8 mouse cellular contexts compared by ENCODE assay signal in genomic region chr17:26089905-26090632, GRCm38 (mm10). TPM values are rescaled to one million over a fixed set of nuclear protein-coding genes. Genes with fewer than 3 reads are reported as not detected.
DNase-seq lines count a peak whose midpoint lies in the region; ATAC-seq and TF ChIP-seq lines count a peak whose summit lies in the region.

Gene Decr2, minus strand, starts transcription at chr17:26090337.

- ATAC-seq in erythroid progenitor cell, adult 5-6 weeks (replicated peaks; ENCODE audit: low FRiP score, poor library complexity, severe bottlenecking), result peak; percentile 83
- peak; percentile 87 for ATAC-seq in heart, embryonic 12.5 days (ENCODE audit: insufficient number of reproducible peaks, low FRiP score)
- peak; percentile 92 for ATAC-seq in kidney, postnatal 0 days (replicated peaks; ENCODE audit: low FRiP score, low read depth)
- ATAC-seq in liver, embryonic 11.5 days (replicated peaks; ENCODE audit: low FRiP score), result peak; percentile 87
- peak; percentile 93 for ATAC-seq in stomach, embryonic 14.5 days (ENCODE audit: insufficient number of reproducible peaks, insufficient read depth, low FRiP score, low read depth)

- peak within 1 kb of the TSS; percentile 75 for H3K4me2 ChIP-seq in heart, embryonic 12.5 days
- H3K4me2 ChIP-seq in kidney, postnatal 0 days (ENCODE audit: low read length), result peak within 1 kb of the TSS; percentile 68
- peak within 1 kb of the TSS; percentile 83 for H3K4me2 ChIP-seq in liver, embryonic 11.5 days
- peak within 1 kb of the TSS; percentile 82 for H3K4me2 ChIP-seq in stomach, embryonic 14.5 days (replicated peaks; ENCODE audit: low read depth, low read length)

- peak; percentile 91 for TF ChIP-seq CTCF in kidney, postnatal 0 days (IDR thresholded peaks at IDR 0.05; ENCODE audit: low read depth)

- H3K27ac ChIP-seq in heart, embryonic 12.5 days (ENCODE audit: poor library complexity, severe bottlenecking), result peak within 1 kb of the TSS; percentile 79
- H3K27ac ChIP-seq in kidney, postnatal 0 days, result peak within 1 kb of the TSS; percentile 69
- peak within 1 kb of the TSS; percentile 63 for H3K27ac ChIP-seq in liver, embryonic 11.5 days (ENCODE audit: low read depth, low read length)
- peak within 1 kb of the TSS; percentile 80 for H3K27ac ChIP-seq in stomach, embryonic 14.5 days (ENCODE audit: low read length)

- no peaks in the 10 kb centered on the region for H3K27me3 ChIP-seq in heart, embryonic 12.5 days (replicated peaks)
- no peaks in the 10 kb centered on the region for H3K27me3 ChIP-seq in kidney, postnatal 0 days (ENCODE audit: insufficient read depth, low read length)
- no peaks in the 10 kb centered on the region for H3K27me3 ChIP-seq in liver, embryonic 11.5 days (replicated peaks; ENCODE audit: control insufficient read depth, insufficient read depth, low read length)
- no peaks in the 10 kb centered on the region for H3K27me3 ChIP-seq in stomach, embryonic 14.5 days (ENCODE audit: control insufficient read depth, insufficient read depth, low read length)

- WGBS in heart, embryonic 12.5 days, result under 1% methylated on average over 32 of the region's 32 CpGs
- 2% methylated on average over 32 of the region's 32 CpGs for WGBS in kidney, postnatal 0 days
- 1% methylated on average over 32 of the region's 32 CpGs for WGBS in liver, embryonic 11.5 days
- under 1% methylated on average over 31 of the region's 32 CpGs for WGBS in stomach, embryonic 14.5 days

- H3K9ac ChIP-seq in heart, embryonic 12.5 days, result peak within 1 kb of the TSS; percentile 70
- H3K9ac ChIP-seq in kidney, postnatal 0 days (ENCODE audit: low read depth, low read length), result peak within 1 kb of the TSS; percentile 64
- H3K9ac ChIP-seq in liver, embryonic 11.5 days (ENCODE audit: low read depth, low read length), result peak within 1 kb of the TSS; percentile 66
- peak within 1 kb of the TSS; percentile 60 for H3K9ac ChIP-seq in stomach, embryonic 14.5 days (replicated peaks; ENCODE audit: low read depth, low read length)

- no peaks in the 10 kb centered on the region for H3K9me3 ChIP-seq in heart, embryonic 12.5 days (replicated peaks)
- no peaks in the 10 kb centered on the region for H3K9me3 ChIP-seq in kidney, postnatal 0 days (replicated peaks; ENCODE audit: low read length)
- H3K9me3 ChIP-seq in liver, embryonic 11.5 days (ENCODE audit: control insufficient read depth, low read length), result no peaks in the 10 kb centered on the region
- no peaks in the 10 kb centered on the region for H3K9me3 ChIP-seq in stomach, embryonic 14.5 days (ENCODE audit: control insufficient read depth, low read depth, low read length)

- peaks cover 12% of the 10 kb centered on the region for H3K4me1 ChIP-seq in heart, embryonic 12.5 days (replicated peaks)
- no peaks in the 10 kb centered on the region for H3K4me1 ChIP-seq in kidney, postnatal 0 days (replicated peaks; ENCODE audit: insufficient read depth, low read length)
- peaks cover 14% of the 10 kb centered on the region for H3K4me1 ChIP-seq in liver, embryonic 11.5 days (replicated peaks; ENCODE audit: control insufficient read depth, insufficient read depth, low read length)
- peaks cover 11% of the 10 kb centered on the region; the same call in 1 of the 2 replicates for H3K4me1 ChIP-seq in stomach, embryonic 14.5 days (ENCODE audit: control insufficient read depth, insufficient read depth, low read length)

- DNase-seq in CD4-positive helper T cell, adult 2 months (ENCODE audit: low read depth, low spot score), result peak; percentile 87
- peak; percentile 84 for DNase-seq in brain, embryonic 18.5 days (ENCODE audit: low read depth, low spot score)
- DNase-seq in kidney, postnatal 0 days (ENCODE audit: low spot score), result peak; percentile 94
- peak; percentile 87 for DNase-seq in liver, embryonic 11.5 days (ENCODE audit: low spot score)
- DNase-seq in naive thymus-derived CD4-positive, alpha-beta T cell, adult 2 months (ENCODE audit: low read depth), result peak; percentile 93

- peaks cover 30% of the 10 kb centered on the region for H3K36me3 ChIP-seq in heart, embryonic 12.5 days
- H3K36me3 ChIP-seq in kidney, postnatal 0 days (ENCODE audit: insufficient read depth, low read length), result 0 out of 2 replicates have a peak, but pooled peaks cover 3% of the 10 kb centered on the region
- H3K36me3 ChIP-seq in liver, embryonic 11.5 days (ENCODE audit: control insufficient read depth, insufficient read depth, low read length), result peaks cover 10% of the 10 kb centered on the region
- no peaks in the 10 kb centered on the region for H3K36me3 ChIP-seq in stomach, embryonic 14.5 days (ENCODE audit: control insufficient read depth, insufficient read depth, low read length)

- H3K4me3 ChIP-seq in heart, embryonic 12.5 days, result peak within 1 kb of the TSS; percentile 68
- H3K4me3 ChIP-seq in kidney, postnatal 0 days (replicated peaks; ENCODE audit: low read depth, low read length), result peak within 1 kb of the TSS; percentile 44
- peak within 1 kb of the TSS; percentile 59 for H3K4me3 ChIP-seq in liver, embryonic 11.5 days (ENCODE audit: low read depth, low read length)
- peak within 1 kb of the TSS; percentile 49 for H3K4me3 ChIP-seq in stomach, embryonic 14.5 days (ENCODE audit: low read depth, low read length)

RNA-seq across cellular contexts. Expression of gene Decr2, which starts in this region (rescaled TPM):
- 1.8 TPM in 1 of 2 replicates, not detected in the other for total RNA-seq in erythroid progenitor cell, adult 5-6 weeks (2015; ENCODE audit: low replicate concordance)
- total RNA-seq in erythroid progenitor cell, adult 5-6 weeks (2017; ENCODE audit: low replicate concordance), result 1.4 TPM in 1 of 2 replicates, not detected in the other
- 33.4 and 37.1 TPM in 2 replicates for polyA plus RNA-seq in heart, embryonic 12.5 days (2016; fragmentation: Nextera tagmentation; extraction: Ambion mirVana)
- polyA plus RNA-seq in kidney, postnatal 0 days (2015; fragmentation: Nextera tagmentation; extraction: Ambion mirVana), result 44.8 and 47.3 TPM in 2 replicates
- 18.2 and 20.1 TPM in 2 replicates for polyA plus RNA-seq in liver, embryonic 11.5 days (2014; fragmentation: Nextera tagmentation; extraction: Ambion mirVana)
- 34.9 and 40.4 TPM in 2 replicates for polyA plus RNA-seq in stomach, embryonic 14.5 days (2014; fragmentation: Nextera tagmentation; extraction: Ambion mirVana)

Comparison
In these comparisons a context has a peak if more than half of its experiments do, and no peak if none do; other contexts are left out.
1. Peak in every context shown above with its lines: DNase-seq, ATAC-seq, H3K4me3 ChIP-seq and H3K27ac ChIP-seq.